Mouse (Mus musculus) left cerebral cortex, postnatal 36 days (tissue): Measurements from ENCODE around the gene Lrrc7. TPM values are rescaled to one million over a fixed set of nuclear protein-coding genes. Genes with fewer than 3 reads are reported as not detected.
A peak's percentile ranks its signal among the peaks of the same experiment; 100 is the strongest.
"Not testable (repeated sequence)": the region's sequence is repeated elsewhere in the genome, so short reads cannot be mapped to it uniquely, and the experiment has no call there.

Source experiments
- DNase-seq, 2 experiments: peaks; one replicate each; pipeline ENCODE4 v3.0.0; 2021 to 2022; ENCODE audit warnings: low spot score in 2 of 2, mixed read lengths in 1 of 2
- intact Hi-C: fragments of 180-260 bp; cut with DNase I; formaldehyde crosslinking; loops from one replicate; pipeline ENCODE4 v1.15.1; 2025
- total RNA-seq, 2 experiments: library from RNA; stranded (reverse); gene quantifications; 2 replicates each; pipeline ENCODE4 v1.2.3; 2021

Lrrc7 gene
- total RNA-seq, 2 experiments from 2014 or later, result 106 to 140 TPM

- intact Hi-C loops, DNase-seq: not testable (repeated sequence)
Observed at GRCm38 (mm10) chr3:158102530-158102929, 459.5 kb downstream of the Lrrc7 start.

- intact Hi-C loops, DNase-seq: not testable (repeated sequence)
Observed at GRCm38 (mm10) chr3:158102043-158102442, 460.0 kb downstream of the Lrrc7 start.

- no peak for DNase-seq
- intact Hi-C loops, result no loop called here
Observed at GRCm38 (mm10) chr3:158093919-158094318, 468.1 kb downstream of the Lrrc7 start.

GRCm38 (mm10) chr3:158091601-158092000 is 470.4 kb downstream of the Lrrc7 start:
- DNase-seq, result no peak
- intact Hi-C loops, result no loop called here

GRCm38 (mm10) chr3:158077828-158078227 is 484.2 kb downstream of the Lrrc7 start:
- DNase-seq, result no peak
- intact Hi-C loops, result no loop called here

- intact Hi-C loops, result no loop called here
Observed at GRCm38 (mm10) chr3:158077380-158077772, 484.6 kb downstream of the Lrrc7 start.

GRCm38 (mm10) chr3:158076685-158077379 is 485.2 kb downstream of the Lrrc7 start:
- DNase-seq, result no peak
- intact Hi-C loops, result no loop called here

More at GRCm38 (mm10) chr3:158077380-158077772, 484.6 kb downstream of the Lrrc7 start:
- DNase-seq, result no peak

- no peak for DNase-seq
- intact Hi-C loops, result no loop called here
Observed at GRCm38 (mm10) chr3:158075004-158075403, 487.0 kb downstream of the Lrrc7 start.

GRCm38 (mm10) chr3:158068613-158069263 is 493.3 kb downstream of the Lrrc7 start:
- no peak for DNase-seq
- intact Hi-C loops, result no loop called here

- DNase-seq, result no peak
- intact Hi-C loops, result no loop called here
Observed at GRCm38 (mm10) chr3:158067916-158068315, 494.1 kb downstream of the Lrrc7 start.

GRCm38 (mm10) chr3:158065256-158065655 is 496.8 kb downstream of the Lrrc7 start:
- no peak for DNase-seq
- intact Hi-C loops, result no loop called here

- intact Hi-C loops, result no loop called here
- DNase-seq, result no peak
Observed at GRCm38 (mm10) chr3:158061811-158062523, 500.1 kb downstream of the Lrrc7 start.

GRCm38 (mm10) chr3:158060621-158061291 is 501.3 kb downstream of the Lrrc7 start:
- intact Hi-C loops, result no loop called here
- peak in 1 of 2 experiments; percentile 23 for DNase-seq

- no peak for DNase-seq
- intact Hi-C loops, result no loop called here
Observed at GRCm38 (mm10) chr3:158049508-158049907, 512.5 kb downstream of the Lrrc7 start.

GRCm38 (mm10) chr3:158040755-158041154 is 521.3 kb downstream of the Lrrc7 start:
- DNase-seq, result no peak
- intact Hi-C loops, result no loop called here

- intact Hi-C loops, result no loop called here
Observed at GRCm38 (mm10) chr3:158038106-158038505, 523.9 kb downstream of the Lrrc7 start.

GRCm38 (mm10) chr3:158036329-158036988 is 525.6 kb downstream of the Lrrc7 start, which contains the start of the genes Srsf11 and Lrrc40:
Gene Srsf11 (minus strand): TSS chr3:158036639.
Gene Lrrc40 (plus strand): TSS chr3:158036662.
- intact Hi-C loops, result loop anchor here (2.0 kb wide), 1 partner anchor 90 kb away; the partner anchor contains the start of gene Ankrd13c
- DNase-seq, result peak; percentile 95 to 96

More at GRCm38 (mm10) chr3:158038106-158038505, 523.9 kb downstream of the Lrrc7 start:
- DNase-seq, result no peak

- DNase-seq, result no peak
- intact Hi-C loops, result loop anchor here (2.0 kb wide), 1 partner anchor 89 kb away; the partner anchor contains the start of gene Ankrd13c
Observed at GRCm38 (mm10) chr3:158035866-158036265, 526.2 kb downstream of the Lrrc7 start.
